Mouse (Mus musculus) hematopoietic stem cell, adult 5-6 weeks (primary cell): ENCODE measurements at regions not wholly inside any gene's neighbourhood (a gene's known extent, or its start where the extent isn't known, plus 50 kb on each side); places are given as distances from the start of the nearest gene placed in this dataset.
"Not testable (repeated sequence)": the region's sequence is repeated elsewhere in the genome, so short reads cannot be mapped to it uniquely, and the experiment has no call there.

Source experiments
- ATAC-seq, 2 experiments: fragments of 125-278 bp in 1 of 2; replicated peaks in 1 of 2; 2 replicates each; pipeline ENCODE4 v1.8.0; 2016 to 2017; ENCODE audit warnings: inconsistent platforms in 2 of 2, mild to moderate bottlenecking in 2 of 2, moderate number of reproducible peaks in 2 of 2, low read depth in 1 of 2, moderate TSS enrichment in 1 of 2; ENCODE audit not compliant: low FRiP score in 2 of 2, poor library complexity in 2 of 2, severe bottlenecking in 2 of 2, insufficient read depth in 1 of 2, low TSS enrichment in 1 of 2

DNA sequence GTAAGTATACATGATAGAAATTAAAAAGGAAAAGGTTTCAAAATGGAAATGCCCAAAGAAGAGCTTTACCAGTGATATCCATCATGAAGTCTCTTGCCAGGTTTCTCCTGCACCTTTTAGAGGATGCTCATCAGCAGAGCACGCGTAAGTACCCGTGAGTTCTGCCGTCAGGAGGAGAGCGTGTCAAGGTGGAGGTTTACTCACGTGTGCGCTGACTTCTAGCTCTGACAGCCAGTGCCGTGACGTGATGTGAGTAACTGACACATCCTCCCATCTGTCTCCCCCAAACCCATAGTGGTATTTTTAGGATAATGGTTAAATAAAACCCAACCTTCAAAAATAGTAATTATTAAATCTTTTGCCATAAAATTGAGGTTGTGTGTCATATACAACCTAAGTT lies 55.3 kb downstream of the Adra2a start:
- ATAC-seq, result no peak

DNA sequence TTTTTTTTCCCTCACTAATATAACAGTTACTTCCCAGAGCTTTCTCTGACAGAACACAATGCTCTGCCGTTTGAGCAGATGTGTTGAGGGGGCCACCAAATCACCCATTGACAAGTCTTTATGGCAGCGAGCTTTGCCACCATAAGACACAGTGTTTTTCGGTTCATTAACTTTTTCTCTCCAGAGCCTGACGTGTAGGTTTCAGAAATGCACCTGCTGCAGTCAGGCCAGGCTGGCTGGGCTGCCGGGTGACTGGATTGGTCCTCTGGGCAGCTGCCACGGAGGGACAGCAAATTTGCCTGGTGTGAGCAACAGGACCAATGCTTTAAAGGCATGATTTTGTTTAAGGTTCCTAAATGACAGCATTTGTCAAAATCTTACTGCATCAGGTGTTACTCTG lies 55.8 kb downstream of the Adra2a start:
- ATAC-seq, result no peak

DNA sequence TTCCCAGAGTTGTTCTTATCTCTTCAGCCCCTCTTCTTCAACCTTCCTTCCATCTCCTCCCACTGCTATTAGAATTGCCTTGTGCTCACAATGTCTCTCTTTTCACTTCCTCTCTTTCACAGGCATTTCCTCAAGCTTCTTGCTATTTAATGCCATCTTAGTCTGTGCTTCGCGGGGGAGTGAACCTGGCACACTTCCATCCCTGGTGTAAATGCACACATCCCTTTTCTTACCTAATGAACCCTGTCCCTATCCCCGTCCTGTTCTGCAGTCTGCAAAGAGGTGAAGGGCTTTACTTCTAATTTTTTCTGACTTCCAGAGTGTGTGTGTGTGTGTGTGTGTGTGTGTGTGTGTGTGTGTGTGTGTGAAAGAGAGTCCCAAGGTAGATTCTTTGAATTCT lies 62.6 kb downstream of the Adra2a start:
- no peak for ATAC-seq

DNA sequence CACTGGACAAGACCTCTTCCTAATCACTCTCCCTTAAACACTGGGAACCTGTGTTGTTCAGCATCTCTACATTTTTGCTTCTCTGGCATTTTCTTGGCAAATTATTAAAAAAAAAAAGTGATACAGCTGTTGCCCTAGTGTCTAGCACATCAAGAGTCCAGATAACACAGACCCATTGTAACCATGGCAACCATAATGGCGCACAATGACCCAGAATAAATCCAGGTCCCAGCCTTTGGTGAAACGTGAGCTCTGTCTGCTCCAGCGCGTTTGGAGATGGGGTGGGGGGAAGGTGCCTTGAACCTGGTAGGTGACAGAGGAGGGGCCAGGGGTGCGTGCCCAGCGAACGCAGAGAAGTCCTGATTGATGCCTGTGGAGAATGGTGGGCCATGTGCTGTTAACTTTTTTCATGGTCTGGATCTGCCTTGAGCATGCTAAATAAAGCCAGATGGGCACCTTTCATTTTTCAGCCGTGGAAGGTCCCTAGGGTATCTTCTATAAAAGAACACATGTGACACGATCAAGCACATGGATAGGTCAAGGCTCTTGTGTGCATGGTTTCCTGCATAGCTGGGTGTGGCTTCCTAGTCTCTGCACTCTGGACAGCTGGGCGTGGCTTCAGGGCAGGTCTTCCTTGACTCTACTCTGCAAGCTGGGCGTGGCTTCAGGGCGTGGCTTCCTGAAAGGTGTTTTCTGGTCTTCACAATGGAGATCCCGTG lies 63.3 kb downstream of the Adra2a start:
- ATAC-seq, result no peak

DNA sequence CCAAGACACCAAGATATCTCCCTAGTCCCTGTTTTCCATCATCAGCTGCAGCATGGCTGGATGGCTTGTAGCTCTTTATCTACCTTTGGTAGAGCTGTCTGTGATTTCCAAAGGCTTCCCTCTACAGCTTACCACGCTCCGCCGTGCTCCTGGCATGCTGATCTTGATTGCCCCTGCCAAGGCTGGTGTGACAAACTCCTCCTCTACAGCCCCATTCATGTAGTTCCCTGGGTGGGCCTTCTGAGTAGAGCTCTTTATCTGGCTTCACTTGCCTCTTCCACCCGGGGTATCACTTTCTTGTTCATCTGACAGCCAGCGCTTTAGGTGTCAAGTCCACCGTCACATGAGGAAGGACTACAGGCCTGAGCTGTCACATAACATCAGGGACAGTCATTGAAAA lies 66.1 kb downstream of the Adra2a start:
- ATAC-seq, result no peak

DNA sequence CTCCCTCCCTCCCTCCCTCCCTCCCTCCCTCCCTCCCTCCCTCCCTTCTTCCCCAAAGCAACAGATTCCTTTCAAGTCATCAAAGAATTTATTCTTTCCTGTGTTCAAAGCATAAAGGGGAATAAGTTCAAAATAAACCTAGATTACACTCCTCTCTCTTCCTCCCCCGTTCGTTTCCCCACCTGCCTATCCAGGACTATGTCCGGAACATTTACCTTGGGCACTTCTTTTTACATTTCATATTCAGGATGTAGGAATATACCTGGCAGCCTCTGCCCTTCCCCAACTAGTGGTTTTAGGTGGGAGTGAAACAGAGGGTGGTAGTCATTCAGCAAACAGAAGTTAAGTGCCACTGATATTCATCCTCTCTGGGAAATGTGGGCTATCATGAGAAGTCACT lies 68.7 kb downstream of the Adra2a start:
- ATAC-seq, result no peak

DNA sequence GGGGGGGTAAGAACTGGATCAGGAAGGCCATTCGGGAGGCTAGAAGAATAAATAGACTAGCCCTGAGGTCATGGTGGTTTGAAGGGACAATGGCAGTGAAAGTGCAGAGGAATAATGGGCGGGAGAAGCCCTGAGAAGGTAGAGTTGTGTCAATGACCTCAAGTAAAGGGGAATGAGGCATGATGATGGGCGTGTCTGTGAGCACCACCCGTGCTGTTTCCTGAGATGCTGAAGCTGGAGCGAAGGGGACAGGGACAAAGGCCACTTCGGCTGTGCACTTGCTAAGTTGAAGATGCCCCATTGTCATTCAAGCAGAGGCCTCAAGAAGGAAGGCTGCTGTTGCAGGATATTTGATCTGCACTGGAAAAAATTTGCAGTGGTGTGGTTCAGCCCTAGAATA lies 69.5 kb downstream of the Adra2a start:
- no peak for ATAC-seq

DNA sequence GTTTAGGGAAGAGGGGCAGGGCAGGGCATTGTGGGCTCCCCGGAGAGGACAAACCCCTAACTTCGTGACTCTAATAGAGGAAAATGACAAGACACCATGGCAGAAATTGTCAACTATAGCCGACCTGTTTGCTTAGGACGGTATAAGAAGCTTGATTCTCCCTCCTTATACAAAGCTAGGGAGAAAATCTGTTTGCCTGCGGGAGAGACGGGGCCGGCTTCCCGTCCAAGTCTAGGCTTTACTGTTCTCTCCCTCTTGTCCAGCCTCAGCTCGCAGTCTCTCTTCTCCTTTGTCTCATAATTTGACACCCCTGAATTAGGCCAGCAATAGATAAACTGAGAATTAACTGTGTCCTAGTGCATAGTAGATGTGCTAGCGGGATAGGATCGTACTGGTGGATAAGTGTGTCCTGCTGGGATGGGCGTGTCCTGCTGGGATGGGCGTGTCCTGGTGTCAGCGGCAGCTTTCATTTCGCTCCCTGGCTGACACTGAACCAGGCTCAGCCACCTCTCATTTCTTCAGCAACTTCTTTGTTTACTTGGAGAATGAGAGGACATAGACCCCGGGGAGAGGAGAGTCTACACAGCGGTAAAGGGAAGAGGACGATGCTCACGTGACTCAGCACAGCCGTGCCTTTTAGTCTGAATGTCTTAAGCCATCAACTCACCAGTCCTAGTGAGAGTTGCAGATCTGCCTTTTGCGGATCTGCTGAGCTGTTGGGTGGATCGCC lies 70.8 kb downstream of the Adra2a start:
- peak; percentile 89 to 90 for ATAC-seq

DNA sequence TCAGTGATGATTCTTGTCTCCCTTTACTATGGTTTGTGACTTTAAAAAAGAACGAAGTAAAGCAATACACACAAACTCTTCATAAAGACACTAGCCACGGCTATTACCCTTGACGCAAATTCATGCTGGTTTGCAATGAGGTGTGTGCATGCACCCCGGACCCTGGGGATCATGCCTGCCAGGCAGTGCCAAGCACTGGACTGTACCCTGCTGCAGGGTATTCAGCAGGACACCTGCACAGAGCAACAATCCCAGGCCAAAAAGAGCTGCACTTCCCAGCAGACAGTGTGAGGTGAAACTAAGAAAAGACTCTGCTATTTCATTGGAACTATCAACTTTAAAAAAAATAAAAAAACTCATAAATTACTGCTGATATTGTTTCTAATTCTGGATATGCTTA lies 71.4 kb downstream of the Adra2a start:
- ATAC-seq, result no peak; a peak in 1 of 4 replicates

DNA sequence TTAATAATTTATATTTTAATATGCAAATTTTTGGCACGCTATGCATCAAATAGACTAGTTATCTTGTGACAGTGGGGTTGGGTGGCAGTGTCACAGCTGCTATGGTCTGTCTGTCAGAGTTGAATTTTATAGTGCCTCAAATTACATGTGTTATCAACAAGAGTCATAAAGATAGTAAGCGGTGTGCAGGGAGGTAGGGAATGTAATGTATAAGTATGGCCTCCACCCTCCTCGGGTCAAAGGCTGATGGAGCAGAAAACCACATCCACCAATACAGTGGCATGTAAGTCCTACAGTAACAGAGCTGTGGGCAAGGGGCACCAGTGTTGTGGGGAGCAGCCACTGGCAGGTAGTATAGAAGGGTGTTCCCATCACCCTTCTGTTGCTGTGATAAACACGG lies 72.9 kb downstream of the Adra2a start:
- no peak for ATAC-seq

DNA sequence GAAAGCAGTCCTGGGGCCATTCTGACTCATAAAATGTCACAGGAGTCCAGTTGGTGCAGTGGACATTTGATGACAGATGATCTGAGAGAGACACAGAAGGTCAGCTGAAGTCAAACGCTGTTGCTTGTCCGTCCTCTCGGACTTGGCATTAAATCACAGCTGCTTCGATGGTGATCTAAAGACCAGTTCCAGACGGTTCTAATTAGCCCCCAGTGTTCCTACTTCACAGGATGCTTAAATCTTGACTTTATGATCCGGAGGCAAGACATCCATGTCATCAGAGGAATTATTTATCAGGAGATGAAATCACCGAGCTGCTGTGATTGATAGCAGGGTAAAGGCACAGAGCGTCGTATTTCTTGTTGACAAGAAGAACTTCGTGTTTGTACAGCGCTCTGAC lies 73.7 kb downstream of the Adra2a start:
- ATAC-seq, result no peak

DNA sequence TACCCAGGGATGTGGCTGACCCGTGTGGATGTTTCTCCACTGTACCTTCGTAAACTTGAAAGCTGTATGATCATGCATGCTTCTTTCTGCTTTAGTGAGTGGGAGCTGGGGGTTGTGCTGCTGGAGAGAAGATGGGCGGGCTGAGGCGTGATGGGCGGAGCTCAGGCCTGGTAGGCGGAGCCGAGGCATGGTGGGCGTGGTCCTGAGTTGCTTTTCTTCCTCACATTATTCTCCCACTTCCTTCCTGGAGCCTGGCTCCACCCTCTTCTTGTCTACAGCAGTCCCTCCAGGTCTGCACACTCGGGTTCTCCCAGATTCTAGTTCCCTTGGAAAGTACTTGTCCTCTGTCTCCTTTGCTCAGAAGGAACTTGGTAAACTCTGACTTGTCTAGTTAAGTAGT lies 79.6 kb downstream of the Adra2a start:
- ATAC-seq, result no peak

DNA sequence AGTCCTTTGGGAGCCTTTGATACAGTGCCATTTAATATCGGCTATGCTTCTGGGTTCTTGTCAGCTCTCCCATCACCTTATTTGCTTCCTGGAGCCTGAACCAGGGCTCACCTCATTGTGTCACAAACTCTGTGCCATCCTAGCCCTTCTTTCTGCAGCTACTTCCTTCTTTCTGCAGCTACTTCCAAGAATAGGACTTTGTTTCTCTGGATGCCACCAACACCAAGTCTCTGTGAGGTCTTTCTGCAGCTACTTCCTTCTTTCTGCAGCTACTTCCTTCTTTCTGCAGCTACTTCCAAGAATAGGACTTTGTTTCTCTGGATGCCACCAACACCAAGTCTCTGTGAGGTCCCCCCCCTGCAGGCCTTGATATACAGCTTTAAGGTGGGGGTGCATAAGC lies 107.8 kb downstream of the Adra2a start:
- ATAC-seq, result not testable (repeated sequence)

DNA sequence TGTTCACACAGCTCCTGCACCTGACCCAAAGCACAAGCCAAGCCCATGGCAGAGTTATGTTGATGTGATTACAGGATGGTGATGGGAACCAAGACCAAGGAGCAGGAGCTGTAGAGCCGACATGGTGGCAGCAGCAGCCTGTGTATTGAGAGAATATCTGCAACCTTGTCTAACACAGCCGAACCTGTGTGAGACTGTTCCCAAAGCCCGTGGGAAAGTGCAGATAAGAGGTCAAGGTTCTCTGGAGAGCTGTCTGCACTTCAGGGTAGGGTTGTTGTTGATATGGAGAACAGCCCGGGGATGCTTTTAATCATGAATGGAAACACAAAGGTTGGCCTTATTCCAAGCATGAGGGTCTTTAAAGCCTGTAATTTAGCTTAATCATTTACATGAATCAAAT lies 110.4 kb downstream of the Adra2a start:
- ATAC-seq, result no peak

DNA sequence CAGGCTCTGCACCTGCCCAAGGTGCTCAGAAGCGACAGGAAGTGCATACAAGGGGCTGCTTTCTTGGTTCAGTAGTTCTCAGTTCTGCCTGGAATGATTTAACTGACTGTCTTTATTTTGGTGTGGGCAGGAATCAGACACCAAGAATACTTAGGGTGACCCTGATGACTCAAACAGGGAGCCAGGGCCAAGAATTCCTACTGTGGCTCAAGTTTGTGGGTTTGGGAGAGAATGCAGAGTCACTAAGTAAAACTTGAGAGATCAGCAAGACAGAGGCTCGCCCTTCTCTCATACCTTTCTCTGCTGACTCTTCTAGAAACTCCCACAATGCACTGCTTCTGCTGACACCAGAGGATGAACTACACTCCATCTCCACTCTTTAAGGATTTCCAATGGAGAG lies 126.4 kb downstream of the Adra2a start:
- no peak for ATAC-seq

DNA sequence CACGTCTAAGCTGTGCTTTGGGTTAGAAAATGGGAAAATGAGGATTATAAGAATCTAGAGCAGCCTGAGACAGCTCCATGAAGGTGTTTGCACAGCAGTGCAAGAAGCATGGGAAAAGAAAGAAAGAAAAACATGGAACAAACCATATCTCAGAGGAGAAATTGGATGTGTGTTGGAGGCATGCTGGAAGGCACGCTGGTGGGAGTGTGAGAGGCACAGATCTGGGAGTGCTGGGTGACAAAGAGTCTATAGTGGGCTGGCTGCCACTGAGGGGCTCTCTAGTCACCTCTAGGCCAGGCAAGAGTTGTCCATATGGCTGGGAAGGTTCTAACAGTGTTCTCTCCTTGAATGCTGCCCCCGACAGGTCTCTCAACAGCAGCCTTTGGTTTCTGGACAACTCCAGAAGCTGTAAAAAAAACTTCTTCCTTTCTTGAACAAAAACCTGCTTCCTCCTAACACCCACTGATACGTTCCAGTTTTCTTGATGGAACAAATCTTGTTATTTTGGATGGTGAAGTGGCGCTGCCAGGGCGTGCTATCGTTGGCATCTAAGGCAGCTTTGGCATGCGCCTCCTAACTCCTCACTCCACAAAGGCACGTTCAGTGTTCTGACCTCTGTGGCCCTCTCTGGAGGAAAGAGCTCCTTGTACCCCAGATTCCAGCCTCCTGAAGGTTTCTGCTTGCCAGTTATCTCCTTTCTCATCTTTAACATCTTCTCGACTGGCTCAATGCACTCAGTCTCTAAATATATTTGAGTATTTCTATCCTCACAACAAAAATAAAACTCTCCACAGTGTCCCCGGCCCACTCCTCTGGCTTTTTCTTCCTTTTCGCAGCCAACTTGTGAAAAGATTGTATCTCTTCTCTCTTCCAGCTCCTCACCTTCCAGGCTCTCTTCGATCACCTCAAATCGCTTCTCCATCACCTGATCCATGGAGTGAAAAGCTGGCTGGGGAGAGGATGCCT lies 130.4 kb downstream of the Adra2a start:
- no peak for ATAC-seq

DNA sequence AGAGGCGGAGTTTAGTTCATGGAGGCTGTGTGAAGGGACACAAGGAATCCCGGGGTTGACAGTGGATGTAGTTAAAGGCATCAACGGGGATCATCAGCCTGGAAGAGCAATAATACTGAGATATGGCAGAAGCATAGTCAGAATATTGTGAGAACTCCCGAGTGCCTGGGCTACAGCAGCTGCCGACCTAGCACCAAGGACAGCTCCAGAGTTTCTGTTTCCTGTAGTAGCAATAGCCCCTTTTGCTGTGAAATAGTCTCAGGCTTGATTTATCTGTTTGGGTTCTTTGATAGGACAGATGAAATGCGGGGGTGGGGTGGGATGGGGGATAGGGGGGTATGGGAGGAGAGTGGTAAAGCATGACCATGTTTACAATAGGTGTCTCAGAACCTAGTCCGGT lies 131.8 kb downstream of the Adra2a start:
- ATAC-seq, result no peak

DNA sequence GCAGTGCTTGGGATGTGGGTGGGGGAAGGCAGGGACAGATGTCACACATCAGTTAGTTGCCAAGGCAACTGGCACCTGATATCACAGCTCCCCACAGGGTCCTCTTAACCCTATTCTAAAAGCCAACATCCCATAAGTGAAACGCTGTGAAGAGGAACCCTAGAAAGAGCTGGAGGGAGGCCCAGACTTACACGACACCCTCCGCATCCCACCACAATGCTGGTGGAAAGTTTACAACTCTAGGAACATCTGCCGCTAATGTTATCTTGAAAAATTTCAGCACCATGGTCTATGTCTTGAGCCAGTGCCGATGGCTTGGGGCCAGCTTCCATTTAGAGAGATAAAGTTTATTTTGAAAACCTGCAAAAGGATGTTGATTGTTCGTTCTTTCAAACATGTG lies 133.5 kb downstream of the Adra2a start:
- no peak for ATAC-seq
